Mouse (Mus musculus) intestine, postnatal 0 days (tissue): Measurements from ENCODE around the gene Hes7. TPM values are rescaled to one million over a fixed set of nuclear protein-coding genes. Genes with fewer than 3 reads are reported as not detected.
A peak's percentile ranks its signal among the peaks of the same experiment; 100 is the strongest.

Experiments used
- ATAC-seq: fragments of 200-750 bp; cut with Nextera tagmentation; 2 replicates; pipeline ENCODE4 v1.8.0; 2017; ENCODE audit warnings: mild to moderate bottlenecking, moderate TSS enrichment, moderate library complexity
- H3K27ac ChIP-seq: fragments of 300-500 bp; sonication (generic); 2 replicates; pipeline ENCODE4 v1.5.1; 2014; ENCODE audit warnings: mild to moderate bottlenecking, low read depth, low read length, moderate library complexity
- H3K27me3 ChIP-seq: fragments of 300-500 bp; sonication (generic); replicated peaks from 2 replicates; pipeline ENCODE4 v1.6.1; 2014; ENCODE audit warnings: low read length, mixed read lengths; ENCODE audit not compliant: control insufficient read depth, insufficient read depth
- H3K36me3 ChIP-seq: fragments of 300-500 bp; sonication (generic); 2 replicates; pipeline ENCODE4 v1.6.1; 2014; ENCODE audit warnings: mild to moderate bottlenecking, moderate library complexity; ENCODE audit not compliant: control insufficient read depth, insufficient read depth
- H3K4me1 ChIP-seq: fragments of 300-500 bp; sonication (generic); replicated peaks from 2 replicates; pipeline ENCODE4 v1.6.1; 2014; ENCODE audit warnings: antibody characterized with exemption, low read length, mixed read lengths; ENCODE audit not compliant: control insufficient read depth, insufficient read depth
- H3K4me2 ChIP-seq: fragments of 300-500 bp; sonication (generic); replicated peaks from 2 replicates; pipeline ENCODE4 v1.6.1; 2014; ENCODE audit warnings: low read depth, mild to moderate bottlenecking, moderate library complexity
- H3K4me3 ChIP-seq: fragments of 300-500 bp; sonication (generic); 2 replicates; pipeline ENCODE4 v1.5.1; 2014; ENCODE audit warnings: low read depth, low read length
- H3K9ac ChIP-seq: fragments of 300-500 bp; sonication (generic); 2 replicates; pipeline ENCODE4 v1.6.1; 2014; ENCODE audit warnings: mild to moderate bottlenecking, low read depth, low read length
- H3K9me3 ChIP-seq: fragments of 300-500 bp; sonication (generic); 2 replicates; pipeline ENCODE4 v1.6.1; 2016; ENCODE audit warnings: mixed run types; ENCODE audit not compliant: control insufficient read depth
- CTCF ChIP-seq: sonication (generic); IDR thresholded peaks from 2 replicates; pipeline ENCODE4 v1.5.1; 2016; ENCODE audit warnings: low read depth, mild to moderate bottlenecking, control low read depth, antibody characterized with exemption, moderate library complexity
- WGBS: fragments of 180-500 bp; shearing (Covaris S2); extraction: QIAGEN DNeasy Blood & Tissue Kit; methylation state at CpG from one replicate; pipeline ENCODE4 v1.1.7; 2014; 5-methylcytosine and 5-hydroxymethylcytosine counted together
- polyA plus RNA-seq: library from polyadenylated mRNA; unstranded; fragments of >200 nt; fragmentation: Nextera tagmentation; extraction: Ambion mirVana; gene quantifications from 2 replicates; pipeline ENCODE4 v1.2.1, GENCODE M21; 2015

Hes7 gene
- polyA plus RNA-seq, 1 experiment from 2014 or later: 0.37 TPM

DNA sequence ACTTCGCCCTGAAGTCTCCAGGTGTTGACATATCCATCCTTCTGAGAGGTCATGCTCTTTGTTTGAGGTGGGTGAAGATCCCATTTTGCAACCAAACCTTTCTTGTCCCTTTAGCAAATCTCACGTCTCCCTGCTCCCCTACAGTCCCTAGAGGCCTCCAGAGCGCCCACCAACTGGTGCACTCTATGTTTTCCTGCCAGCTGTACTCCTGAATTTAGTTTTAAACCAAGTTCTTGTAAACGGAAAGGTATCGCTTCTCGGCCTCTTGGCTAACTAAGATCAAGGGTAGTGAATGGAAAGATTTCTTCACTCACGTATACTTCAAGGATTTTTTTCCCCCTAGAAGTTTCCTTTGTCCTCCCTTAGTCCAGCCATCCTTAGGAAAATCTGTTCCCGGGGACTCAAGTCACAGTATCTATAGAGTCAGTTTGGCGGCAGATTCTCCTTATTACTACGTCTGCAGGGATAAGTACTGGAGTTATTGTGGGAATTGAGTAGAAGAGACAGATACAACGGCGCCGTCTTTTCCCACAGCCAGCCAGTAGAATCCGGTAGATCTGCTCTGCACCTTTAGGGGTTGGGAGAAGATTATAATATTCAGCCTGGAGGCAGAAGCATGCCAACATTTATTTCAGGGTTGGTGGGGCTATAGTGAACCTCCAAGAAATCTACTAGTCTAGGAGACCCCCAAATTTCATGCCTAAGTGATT, 603 bp upstream of the Hes7 start:
- no peak for TF ChIP-seq CTCF

DNA sequence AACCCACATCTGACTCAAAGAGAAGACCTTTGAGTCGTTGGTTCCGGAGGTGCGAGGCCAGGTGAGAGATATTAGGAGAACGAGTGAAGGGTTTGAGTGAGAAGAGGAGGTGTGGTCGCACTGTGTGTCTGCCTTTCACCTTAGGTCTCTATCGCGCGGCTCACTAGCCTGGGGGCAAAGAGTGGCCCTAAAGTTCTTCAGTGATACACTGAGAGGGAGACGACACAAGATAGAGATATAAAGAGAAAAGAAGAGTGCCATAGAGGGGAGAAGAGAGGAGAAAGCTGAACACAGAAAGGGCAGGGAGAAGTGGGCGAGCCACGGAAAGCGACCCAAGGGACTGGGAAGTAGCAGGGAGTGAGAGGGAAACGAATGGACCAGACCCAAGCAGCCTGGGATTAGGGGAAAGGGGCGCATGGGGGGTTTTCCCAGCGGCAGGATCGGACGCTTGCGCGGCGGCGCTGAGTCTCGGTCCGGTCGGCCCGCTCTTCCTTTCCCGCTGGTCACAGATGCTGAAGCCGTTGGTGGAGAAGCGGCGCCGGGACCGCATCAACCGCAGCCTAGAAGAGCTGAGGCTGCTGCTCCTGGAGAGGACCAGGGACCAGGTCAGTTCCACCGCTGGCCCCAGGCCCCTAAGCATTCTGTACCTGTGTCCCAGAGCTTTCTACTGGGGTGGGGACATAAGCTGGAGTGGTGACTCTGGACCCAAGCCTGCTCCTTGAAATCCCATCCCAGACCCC, 967 bp downstream of the Hes7 start:
- Histone ChIP-seq H3K4me3 (peak overlapping the region; percentile 53), H3K36me3 (no peaks in the 10 kb centered on the region), H3K27me3 (no peaks in the 10 kb centered on the region), H3K4me2 (peak overlapping the region; percentile 93), H3K9me3 (no peaks in the 10 kb centered on the region), H3K27ac (0 out of 2 replicates have a peak overlapping the region, but pooled peaks have one; percentile 78), H3K9ac (peak overlapping the region; percentile 53; the same call in 1 of the 2 replicates), H3K4me1 (0 out of 2 replicates have a peak, but pooled peaks cover 12% of the 10 kb centered on the region)
- 3% methylated on average over 32 of the region's 33 CpGs for WGBS
- no peak for ATAC-seq
- no peak for TF ChIP-seq CTCF

More for the DNA sequence above, 603 bp upstream of the Hes7 start:
- ATAC-seq: no peak
- Histone ChIP-seq H3K4me3 (no peak overlapping the region; the same call in 1 of the 2 replicates), H3K36me3 (no peaks in the 10 kb centered on the region), H3K27ac (no peak overlapping the region), H3K9me3 (no peaks in the 10 kb centered on the region), H3K9ac (no peak overlapping the region), H3K4me1 (0 out of 2 replicates have a peak, but pooled peaks cover 12% of the 10 kb centered on the region), H3K4me2 (peak overlapping the region; percentile 95; the same call in 1 of the 2 replicates), H3K27me3 (no peaks in the 10 kb centered on the region)
- WGBS: 69% methylated on average over 14 of the region's 14 CpGs

DNA sequence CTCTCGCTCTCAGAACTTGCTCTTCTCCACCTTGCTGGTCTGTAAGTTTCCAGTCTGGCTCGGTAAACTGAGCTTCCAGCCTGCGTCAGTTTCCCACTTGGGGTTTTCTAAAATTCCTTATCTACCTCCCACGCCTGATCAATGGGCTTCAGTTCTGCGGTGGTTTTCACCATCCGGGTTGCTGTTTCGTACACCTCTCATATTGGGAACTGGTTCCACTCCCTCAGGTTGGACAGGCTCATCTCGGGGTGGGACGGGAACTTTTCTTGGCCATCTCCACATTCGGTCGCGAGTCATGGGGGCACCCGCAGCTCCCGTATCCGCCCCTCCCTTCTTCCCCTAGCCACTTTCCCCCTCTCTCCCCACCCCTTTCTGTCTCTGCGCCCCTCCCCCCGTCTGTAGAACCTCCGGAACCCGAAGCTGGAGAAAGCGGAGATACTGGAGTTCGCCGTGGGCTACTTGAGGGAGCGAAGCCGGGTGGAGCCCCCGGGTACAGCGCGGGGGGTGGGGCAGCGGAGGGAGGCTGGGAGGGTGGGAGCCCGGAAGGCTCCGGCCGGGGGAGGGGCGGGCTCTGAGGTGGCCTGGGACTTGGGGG, 1.6 kb downstream of the Hes7 start:
- Histone ChIP-seq H3K9me3 (no peaks in the 10 kb centered on the region), H3K4me2 (peak overlapping the region; percentile 93), H3K4me3 (peak overlapping the region; percentile 53), H3K36me3 (no peaks in the 10 kb centered on the region), H3K9ac (peak overlapping the region; percentile 53), H3K27me3 (0 out of 2 replicates have a peak, but pooled peaks cover 2% of the 10 kb centered on the region), H3K4me1 (0 out of 2 replicates have a peak, but pooled peaks cover 12% of the 10 kb centered on the region), H3K27ac (peak overlapping the region; percentile 78)
- ATAC-seq: no peak
- WGBS: under 1% methylated on average over 27 of the region's 32 CpGs
- no peak for TF ChIP-seq CTCF

DNA sequence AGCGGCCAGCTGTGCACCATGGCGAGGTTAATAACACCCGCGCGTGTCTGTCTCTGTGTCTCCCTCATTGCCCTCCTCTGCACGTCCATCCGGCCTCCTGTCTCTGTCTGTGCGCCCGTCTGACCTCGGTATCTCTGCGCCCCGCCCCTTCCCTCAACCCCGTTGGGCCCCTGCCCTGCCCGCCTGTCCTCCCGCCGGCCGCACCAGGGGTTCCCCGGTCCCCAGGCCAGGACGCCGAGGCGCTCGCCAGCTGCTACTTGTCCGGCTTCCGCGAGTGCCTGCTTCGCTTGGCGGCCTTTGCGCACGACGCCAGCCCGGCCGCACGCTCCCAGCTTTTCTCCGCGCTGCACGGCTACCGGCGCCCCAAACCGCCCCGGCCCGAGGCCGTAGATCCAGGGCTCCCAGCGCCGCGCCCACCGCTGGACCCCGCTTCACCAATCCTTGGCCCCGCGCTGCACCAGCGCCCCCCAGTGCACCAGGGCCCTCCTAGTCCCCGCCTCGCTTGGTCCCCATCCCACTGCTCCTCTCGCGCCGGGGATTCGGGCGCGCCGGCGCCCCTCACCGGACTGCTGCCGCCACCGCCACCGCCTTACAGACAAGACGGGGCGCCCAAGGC, 2.2 kb downstream of the Hes7 start, which contains the start of gene 9130213A22Rik:
TSS of gene 9130213A22Rik (minus strand) at position 254 of the 616 bp plus-strand sequence.
- peak within 1 kb of the TSS; percentile 78 for H3K27ac ChIP-seq
- peak; percentile 89 for TF ChIP-seq CTCF
- H3K4me3 ChIP-seq: peak within 1 kb of the TSS; percentile 53
- peaks cover 7% of the 10 kb centered on the region; the same call in 1 of the 2 replicates for H3K27me3 ChIP-seq
- ATAC-seq: peak; percentile 12
- peak within 1 kb of the TSS; percentile 53 for H3K9ac ChIP-seq
- H3K36me3 ChIP-seq: no peaks in the 10 kb centered on the region
- no peaks in the 10 kb centered on the region for H3K9me3 ChIP-seq
- H3K4me1 ChIP-seq: 0 out of 2 replicates have a peak, but pooled peaks cover 12% of the 10 kb centered on the region
- H3K4me2 ChIP-seq: peak within 1 kb of the TSS; percentile 93
- under 1% methylated on average over 59 of the region's 66 CpGs for WGBS

DNA sequence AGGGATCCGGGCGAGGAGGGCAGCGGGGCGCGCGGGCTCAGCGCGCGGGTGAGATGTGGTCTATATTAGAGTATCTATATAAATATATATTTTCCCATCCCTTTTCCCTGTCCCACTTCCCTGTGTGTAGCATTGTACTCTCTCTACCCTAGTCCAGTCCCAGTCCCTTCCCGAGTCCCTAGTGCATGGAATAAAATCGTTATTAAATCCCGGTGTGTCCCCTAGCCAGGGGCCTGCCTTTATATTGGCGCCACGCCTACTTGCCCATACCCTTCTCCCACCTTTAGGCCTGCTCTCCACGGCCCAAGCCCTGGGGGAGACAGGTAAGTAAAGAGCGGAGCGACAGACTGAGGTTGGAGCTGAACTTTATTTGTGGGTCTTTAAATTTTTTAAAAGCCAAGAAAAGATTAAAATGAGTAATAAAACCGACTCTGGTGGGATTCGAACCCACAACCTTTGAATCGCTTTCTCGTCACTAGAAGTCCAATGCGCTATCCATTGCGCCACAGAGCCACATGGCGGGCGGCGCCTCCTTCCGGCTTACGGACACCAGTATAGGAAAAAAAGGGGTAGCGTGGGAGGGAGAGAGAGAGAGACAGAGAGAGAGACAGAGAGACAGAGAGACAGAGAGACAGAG, 3.0 kb downstream of the Hes7 start:
- no peaks in the 10 kb centered on the region for H3K36me3 ChIP-seq
- peak; percentile 49 for TF ChIP-seq CTCF
- H3K4me1 ChIP-seq: 0 out of 2 replicates have a peak, but pooled peaks cover 12% of the 10 kb centered on the region
- 0 out of 2 replicates have a peak, but pooled peaks have one; percentile 22 for ATAC-seq
- peak overlapping the region; percentile 53 for H3K4me3 ChIP-seq
- H3K27me3 ChIP-seq: peaks cover 7% of the 10 kb centered on the region; the same call in 1 of the 2 replicates
- WGBS: under 1% methylated on average over 29 of the region's 29 CpGs
- H3K9me3 ChIP-seq: no peaks in the 10 kb centered on the region
- peak overlapping the region; percentile 87 for H3K27ac ChIP-seq
- peak overlapping the region; percentile 53 for H3K9ac ChIP-seq
- peak overlapping the region; percentile 93 for H3K4me2 ChIP-seq
